Mouse (Mus musculus) gastrocnemius, adult 18-20 months (tissue): ENCODE results near the gene Smug1. TPM values are rescaled to one million over a fixed set of nuclear protein-coding genes. Genes with fewer than 3 reads are reported as not detected.

Experiments used
- DNase-seq: peaks from one replicate; pipeline ENCODE4 v3.0.0; 2021; ENCODE audit warnings: low spot score
- total RNA-seq, 2 experiments: library from RNA; stranded (reverse); gene quantifications; 2 replicates each; pipeline ENCODE4 v1.2.3; 2021

Gene Smug1
- total RNA-seq, 2 experiments from 2014 or later: 9.4 to 11.3 TPM

- no peak for DNase-seq
Measured at GRCm38 (mm10) chr15:103145635-103146299, 21.1 kb downstream of the Smug1 start.

GRCm38 (mm10) chr15:103144176-103144575 lies 22.7 kb downstream of the Smug1 start:
- DNase-seq: no peak

- DNase-seq: peak; percentile 41
Measured at GRCm38 (mm10) chr15:103135431-103135947, 31.4 kb downstream of the Smug1 start.

GRCm38 (mm10) chr15:103134277-103135086 lies 32.4 kb downstream of the Smug1 start:
- DNase-seq: no peak

GRCm38 (mm10) chr15:103133761-103134160 lies 33.1 kb downstream of the Smug1 start:
- no peak for DNase-seq

- DNase-seq: peak; percentile 36
Measured at GRCm38 (mm10) chr15:103130729-103131128, 36.2 kb downstream of the Smug1 start.

GRCm38 (mm10) chr15:103129289-103129688 lies 37.6 kb downstream of the Smug1 start:
- no peak for DNase-seq

- DNase-seq: no peak
Measured at GRCm38 (mm10) chr15:103128056-103128833, 38.6 kb downstream of the Smug1 start.

GRCm38 (mm10) chr15:103125982-103126381 lies 40.9 kb downstream of the Smug1 start:
- peak; percentile 60 for DNase-seq

GRCm38 (mm10) chr15:103124254-103124653 lies 42.6 kb downstream of the Smug1 start:
- no peak for DNase-seq

- no peak for DNase-seq
Measured at GRCm38 (mm10) chr15:103123343-103123742, 43.5 kb downstream of the Smug1 start.

- no peak for DNase-seq
Measured at GRCm38 (mm10) chr15:103122372-103122771, 44.5 kb downstream of the Smug1 start.

GRCm38 (mm10) chr15:103121416-103121815 lies 45.5 kb downstream of the Smug1 start:
- peak; percentile 73 for DNase-seq

GRCm38 (mm10) chr15:103120594-103120993 lies 46.3 kb downstream of the Smug1 start:
- no peak for DNase-seq

GRCm38 (mm10) chr15:103115726-103116125 lies 51.2 kb downstream of the Smug1 start:
- no peak for DNase-seq

- no peak for DNase-seq
Measured at GRCm38 (mm10) chr15:103115256-103115655, 51.6 kb downstream of the Smug1 start.

GRCm38 (mm10) chr15:103113077-103113476 lies 53.8 kb downstream of the Smug1 start:
- DNase-seq: no peak

GRCm38 (mm10) chr15:103112309-103112708 lies 54.6 kb downstream of the Smug1 start:
- peak; percentile 37 for DNase-seq

GRCm38 (mm10) chr15:103109940-103110339 lies 57.0 kb downstream of the Smug1 start:
- DNase-seq: no peak

- DNase-seq: no peak
Measured at GRCm38 (mm10) chr15:103108066-103108676, 58.7 kb downstream of the Smug1 start.

GRCm38 (mm10) chr15:103106201-103106600 lies 60.7 kb downstream of the Smug1 start:
- no peak for DNase-seq
